Mouse (Mus musculus) neural tube, embryonic 11.5 days (tissue): ENCODE measurements around the gene Sigirr. TPM values are rescaled to one million over a fixed set of nuclear protein-coding genes. Genes with fewer than 3 reads are reported as not detected.

Source experiments
- ATAC-seq: fragments of 200-750 bp; cut with Nextera tagmentation; 2 replicates; pipeline ENCODE4 v1.8.0; 2017; ENCODE audit warnings: moderate number of reproducible peaks, mild to moderate bottlenecking, moderate TSS enrichment, moderate library complexity; ENCODE audit not compliant: insufficient read depth, low FRiP score, low TSS enrichment
- DNase-seq: peaks from one replicate; pipeline ENCODE4 v3.0.0-alpha.2; 2015; ENCODE audit warnings: low spot score
- H3K27ac ChIP-seq: fragments of 300-500 bp; sonication (generic); 2 replicates; pipeline ENCODE4 v1.5.1; 2014; ENCODE audit warnings: low read depth, mild to moderate bottlenecking, low read length
- H3K27me3 ChIP-seq: fragments of 300-500 bp; sonication (generic); 2 replicates; pipeline ENCODE4 v1.6.1; 2014; ENCODE audit warnings: mild to moderate bottlenecking, low read length, mixed read lengths; ENCODE audit not compliant: control insufficient read depth, insufficient read depth
- H3K36me3 ChIP-seq: fragments of 300-500 bp; sonication (generic); 2 replicates; pipeline ENCODE4 v1.6.1; 2014; ENCODE audit warnings: mild to moderate bottlenecking, low read length, moderate library complexity, mixed read lengths; ENCODE audit not compliant: control insufficient read depth, insufficient read depth
- H3K4me1 ChIP-seq: fragments of 300-500 bp; sonication (generic); 2 replicates; pipeline ENCODE4 v1.6.1; 2014; ENCODE audit warnings: low read length, mixed read lengths; ENCODE audit not compliant: control insufficient read depth, insufficient read depth
- H3K4me2 ChIP-seq: fragments of 300-500 bp; sonication (generic); 2 replicates; pipeline ENCODE4 v1.6.1; 2014; ENCODE audit warnings: low read depth, mild to moderate bottlenecking, moderate library complexity
- H3K4me3 ChIP-seq: fragments of 300-500 bp; sonication (generic); 2 replicates; pipeline ENCODE4 v1.5.1; 2014; ENCODE audit warnings: low read depth, low read length
- H3K9ac ChIP-seq: fragments of 300-500 bp; sonication (generic); 2 replicates; pipeline ENCODE4 v1.6.1; 2014; ENCODE audit warnings: mild to moderate bottlenecking, low read length
- H3K9me3 ChIP-seq: fragments of 300-500 bp; sonication (generic); 2 replicates; pipeline ENCODE4 v1.6.1; 2016; ENCODE audit warnings: low read length; ENCODE audit not compliant: control insufficient read depth
- whole genome bisulfite sequencing: fragments of 180-500 bp; shearing (Covaris S2); extraction: QIAGEN DNeasy Blood & Tissue Kit; methylation state at CpG from one replicate; pipeline ENCODE4 v1.1.7; 2014; 5-methylcytosine and 5-hydroxymethylcytosine counted together
- polyA plus RNA-seq: library from polyadenylated mRNA; unstranded; fragments of >200 nt; fragmentation: Nextera tagmentation; extraction: Ambion mirVana; gene quantifications from 2 replicates; pipeline ENCODE4 v1.2.1, GENCODE M21; 2014

Gene Sigirr
- polyA plus RNA-seq, 1 experiment from 2014 or later, result 2.4 TPM

- H3K27me3 ChIP-seq, result no peaks in the 10 kb centered on the region
- no peaks in the 10 kb centered on the region for H3K9me3 ChIP-seq
- ATAC-seq (no peak), DNase-seq (no peak)
- H3K4me1 ChIP-seq, result no peaks in the 10 kb centered on the region
- no peak within 1 kb of the TSS for H3K4me3 ChIP-seq
- H3K4me2 ChIP-seq, result no peak within 1 kb of the TSS
- no peaks in the 10 kb centered on the region for H3K36me3 ChIP-seq
- WGBS, result 10% methylated on average over 9 of the region's 9 CpGs
- H3K9ac ChIP-seq, result no peak within 1 kb of the TSS
- no peak within 1 kb of the TSS for H3K27ac ChIP-seq
Measured at GRCm38 (mm10) chr7:141117636-141118035, 17.3 kb upstream of the Sigirr start, which contains the start of gene Ano9. TSS of gene Ano9 (minus strand) at chr7:141117806.

DNA sequence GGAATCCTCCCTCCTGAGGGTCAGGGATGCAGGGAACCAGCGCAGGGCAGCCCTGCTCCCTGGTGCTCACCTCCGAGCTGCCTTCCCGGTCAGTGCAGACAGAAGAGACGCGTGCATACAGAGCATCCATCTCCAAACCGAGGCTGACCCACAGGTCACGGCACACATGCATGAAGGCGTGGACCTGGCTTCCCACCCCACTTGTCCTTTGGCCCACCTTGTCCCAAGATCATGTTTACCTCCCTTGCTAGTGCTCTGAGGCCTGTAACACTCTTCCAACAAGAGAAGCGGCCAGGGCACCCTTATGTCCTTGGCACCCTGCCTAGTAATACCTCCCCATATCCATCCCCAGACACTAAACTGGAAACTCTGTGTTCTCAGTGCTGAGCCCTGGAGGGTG is 15.5 kb upstream of the Sigirr start:
- no peak overlapping the region for H3K4me3 ChIP-seq
- H3K4me1 ChIP-seq, result no peaks in the 10 kb centered on the region
- no peak overlapping the region for H3K27ac ChIP-seq
- no peaks in the 10 kb centered on the region for H3K27me3 ChIP-seq
- H3K4me2 ChIP-seq, result no peak overlapping the region
- H3K36me3 ChIP-seq, result no peaks in the 10 kb centered on the region
- no peak for DNase-seq
- ATAC-seq, result no peak
- 87% methylated on average over 9 of the region's 9 CpGs for WGBS
- H3K9me3 ChIP-seq, result no peaks in the 10 kb centered on the region
- no peak overlapping the region for H3K9ac ChIP-seq

GRCm38 (mm10) chr7:141103161-141103560 is 2.8 kb upstream of the Sigirr start:
- no peak for DNase-seq
- H3K36me3 ChIP-seq, result no peaks in the 10 kb centered on the region
- no peak overlapping the region for H3K4me3 ChIP-seq
- 69% methylated on average over 3 of the region's 3 CpGs for WGBS
- peaks cover 6% of the 10 kb centered on the region; the same call in 1 of the 2 replicates for H3K4me1 ChIP-seq
- no peaks in the 10 kb centered on the region for H3K9me3 ChIP-seq
- peaks cover 30% of the 10 kb centered on the region for H3K27me3 ChIP-seq
- H3K27ac ChIP-seq, result no peak overlapping the region
- H3K9ac ChIP-seq, result no peak overlapping the region
- no peak for ATAC-seq
- no peak overlapping the region for H3K4me2 ChIP-seq

GRCm38 (mm10) chr7:141097177-141097576 is 3.2 kb downstream of the Sigirr start:
- Histone ChIP-seq H3K27ac (no peak overlapping the region), H3K36me3 (no peaks in the 10 kb centered on the region), H3K4me2 (no peak overlapping the region), H3K4me3 (no peak overlapping the region), H3K9me3 (no peaks in the 10 kb centered on the region), H3K4me1 (peaks cover 10% of the 10 kb centered on the region; the same call in 1 of the 2 replicates), H3K27me3 (peaks cover 32% of the 10 kb centered on the region), H3K9ac (no peak overlapping the region)
- no peak for ATAC-seq
- WGBS, result 79% methylated on average over 5 of the region's 5 CpGs
- no peak for DNase-seq

DNA sequence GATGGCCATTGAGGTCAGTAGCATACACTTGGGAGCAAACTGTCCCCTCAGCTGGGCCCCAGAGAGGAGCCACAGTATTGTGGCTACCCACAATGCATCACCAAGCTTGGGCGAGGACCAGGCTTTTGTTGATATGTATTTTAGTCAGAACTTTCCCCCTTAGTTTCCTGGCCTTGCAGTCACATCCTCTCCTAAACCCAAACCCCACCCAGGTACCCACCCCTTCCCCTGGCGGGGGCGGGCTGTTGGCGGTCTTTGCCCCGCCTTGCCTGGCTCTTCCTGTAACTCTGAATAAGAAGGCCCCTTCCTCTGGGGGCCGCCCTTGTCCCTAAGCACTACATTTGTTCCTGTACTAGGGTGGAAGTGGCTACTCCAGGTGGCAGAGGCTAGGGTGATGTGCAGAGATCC is 3.7 kb downstream of the Sigirr start:
- no peak overlapping the region for H3K4me3 ChIP-seq
- peaks cover 32% of the 10 kb centered on the region for H3K27me3 ChIP-seq
- no peak for DNase-seq
- peaks cover 10% of the 10 kb centered on the region; the same call in 1 of the 2 replicates for H3K4me1 ChIP-seq
- H3K27ac ChIP-seq, result no peak overlapping the region
- no peak overlapping the region for H3K9ac ChIP-seq
- H3K9me3 ChIP-seq, result no peaks in the 10 kb centered on the region
- 31% methylated on average over 6 of the region's 6 CpGs for WGBS
- no peak overlapping the region for H3K4me2 ChIP-seq
- no peaks in the 10 kb centered on the region for H3K36me3 ChIP-seq
- ATAC-seq, result no peak

GRCm38 (mm10) chr7:141096021-141096420 is 4.4 kb downstream of the Sigirr start:
- H3K4me3 ChIP-seq, result no peak overlapping the region
- peaks cover 26% of the 10 kb centered on the region for H3K27me3 ChIP-seq
- H3K36me3 ChIP-seq, result no peaks in the 10 kb centered on the region
- H3K4me2 ChIP-seq, result no peak overlapping the region
- H3K4me1 ChIP-seq, result peaks cover 10% of the 10 kb centered on the region; the same call in 1 of the 2 replicates
- no peak for DNase-seq
- no peak for ATAC-seq
- H3K9me3 ChIP-seq, result no peaks in the 10 kb centered on the region
- WGBS, result 84% methylated on average over 6 of the region's 6 CpGs
- no peak overlapping the region for H3K27ac ChIP-seq
- no peak overlapping the region for H3K9ac ChIP-seq

GRCm38 (mm10) chr7:141094487-141095205 is 5.7 kb downstream of the Sigirr start:
- H3K4me2 ChIP-seq, result no peak overlapping the region
- no peaks in the 10 kb centered on the region for H3K36me3 ChIP-seq
- 61% methylated on average over 15 of the region's 15 CpGs for WGBS
- no peak overlapping the region for H3K4me3 ChIP-seq
- ATAC-seq, result no peak
- no peak for DNase-seq
- H3K27ac ChIP-seq, result no peak overlapping the region
- peaks cover 7% of the 10 kb centered on the region; the same call in 1 of the 2 replicates for H3K4me1 ChIP-seq
- peaks cover 14% of the 10 kb centered on the region for H3K27me3 ChIP-seq
- H3K9me3 ChIP-seq, result no peaks in the 10 kb centered on the region
- no peak overlapping the region; the same call in 1 of the 2 replicates for H3K9ac ChIP-seq

GRCm38 (mm10) chr7:141093950-141094349 is 6.4 kb downstream of the Sigirr start:
- DNase-seq (no peak), ATAC-seq (no peak)
- H3K27me3 ChIP-seq, result peaks cover 15% of the 10 kb centered on the region
- 0 out of 2 replicates have a peak, but pooled peaks cover 4% of the 10 kb centered on the region for H3K4me1 ChIP-seq
- no peak overlapping the region for H3K27ac ChIP-seq
- H3K9me3 ChIP-seq, result no peaks in the 10 kb centered on the region
- no peak overlapping the region for H3K4me2 ChIP-seq
- no peaks in the 10 kb centered on the region for H3K36me3 ChIP-seq
- H3K9ac ChIP-seq, result no peak overlapping the region
- WGBS, result 73% methylated on average over 6 of the region's 6 CpGs
- no peak overlapping the region for H3K4me3 ChIP-seq
